Mouse (Mus musculus): Measurements from ENCODE around the gene Raver2. TPM values are rescaled to one million over a fixed set of nuclear protein-coding genes. Genes with fewer than 3 reads are reported as not detected.
"Not testable (repeated sequence)": the region's sequence is repeated elsewhere in the genome, so short reads cannot be mapped to it uniquely, and the experiment has no call there.

Gene Raver2
- total RNA-seq, 1 experiment from 2014 or later, result 2.1 TPM

- ATAC-seq (ENCODE audit: extremely low read depth, insufficient number of reproducible peaks, low FRiP score, poor library complexity, severe bottlenecking), result no peak
Measured at GRCm38 (mm10) chr4:101087721-101088120, 18.9 kb downstream of the Raver2 start.

GRCm38 (mm10) chr4:101090630-101091029 is 21.8 kb downstream of the Raver2 start:
- ATAC-seq (ENCODE audit: extremely low read depth, insufficient number of reproducible peaks, low FRiP score, poor library complexity, severe bottlenecking), result not testable (repeated sequence)

- no peak for ATAC-seq (ENCODE audit: extremely low read depth, insufficient number of reproducible peaks, low FRiP score, poor library complexity, severe bottlenecking)
Measured at GRCm38 (mm10) chr4:101093292-101093691, 24.5 kb downstream of the Raver2 start.

- no peak for ATAC-seq (ENCODE audit: extremely low read depth, insufficient number of reproducible peaks, low FRiP score, poor library complexity, severe bottlenecking)
Measured at GRCm38 (mm10) chr4:101107122-101107521, 38.3 kb downstream of the Raver2 start.

- ATAC-seq (ENCODE audit: extremely low read depth, insufficient number of reproducible peaks, low FRiP score, poor library complexity, severe bottlenecking), result no peak
Measured at GRCm38 (mm10) chr4:101121002-101121401, 52.2 kb downstream of the Raver2 start.

GRCm38 (mm10) chr4:101135013-101135412 is 66.2 kb downstream of the Raver2 start:
- ATAC-seq (ENCODE audit: extremely low read depth, insufficient number of reproducible peaks, low FRiP score, poor library complexity, severe bottlenecking), result no peak

GRCm38 (mm10) chr4:101135909-101136308 is 67.1 kb downstream of the Raver2 start:
- ATAC-seq (ENCODE audit: extremely low read depth, insufficient number of reproducible peaks, low FRiP score, poor library complexity, severe bottlenecking), result no peak

- ATAC-seq (ENCODE audit: extremely low read depth, insufficient number of reproducible peaks, low FRiP score, poor library complexity, severe bottlenecking), result no peak
Measured at GRCm38 (mm10) chr4:101137975-101138374, 69.2 kb downstream of the Raver2 start.

GRCm38 (mm10) chr4:101141768-101142167 is 73.0 kb downstream of the Raver2 start:
- no peak for ATAC-seq (ENCODE audit: extremely low read depth, insufficient number of reproducible peaks, low FRiP score, poor library complexity, severe bottlenecking)

- no peak for ATAC-seq (ENCODE audit: extremely low read depth, insufficient number of reproducible peaks, low FRiP score, poor library complexity, severe bottlenecking)
Measured at GRCm38 (mm10) chr4:101143901-101144300, 75.1 kb downstream of the Raver2 start.

GRCm38 (mm10) chr4:101144361-101144760 is 75.6 kb downstream of the Raver2 start:
- ATAC-seq (ENCODE audit: extremely low read depth, insufficient number of reproducible peaks, low FRiP score, poor library complexity, severe bottlenecking), result no peak

GRCm38 (mm10) chr4:101144790-101145189 is 76.0 kb downstream of the Raver2 start:
- ATAC-seq (ENCODE audit: extremely low read depth, insufficient number of reproducible peaks, low FRiP score, poor library complexity, severe bottlenecking), result no peak

GRCm38 (mm10) chr4:101146047-101146745 is 77.4 kb downstream of the Raver2 start:
- ATAC-seq (ENCODE audit: extremely low read depth, insufficient number of reproducible peaks, low FRiP score, poor library complexity, severe bottlenecking), result peak; percentile 63; the same call in 1 of the 2 replicates

GRCm38 (mm10) chr4:101146891-101147655 is 78.3 kb downstream of the Raver2 start:
- ATAC-seq (ENCODE audit: extremely low read depth, insufficient number of reproducible peaks, low FRiP score, poor library complexity, severe bottlenecking), result no peak

- no peak for ATAC-seq (ENCODE audit: extremely low read depth, insufficient number of reproducible peaks, low FRiP score, poor library complexity, severe bottlenecking)
Measured at GRCm38 (mm10) chr4:101155541-101155940, 86.8 kb downstream of the Raver2 start.

GRCm38 (mm10) chr4:101157476-101157875 is 88.7 kb downstream of the Raver2 start:
- no peak for ATAC-seq (ENCODE audit: extremely low read depth, insufficient number of reproducible peaks, low FRiP score, poor library complexity, severe bottlenecking)

GRCm38 (mm10) chr4:101158282-101158681 is 89.5 kb downstream of the Raver2 start:
- ATAC-seq (ENCODE audit: extremely low read depth, insufficient number of reproducible peaks, low FRiP score, poor library complexity, severe bottlenecking), result no peak

GRCm38 (mm10) chr4:101159191-101159764 is 90.5 kb downstream of the Raver2 start:
- ATAC-seq (ENCODE audit: extremely low read depth, insufficient number of reproducible peaks, low FRiP score, poor library complexity, severe bottlenecking), result no peak

GRCm38 (mm10) chr4:101160821-101161220 is 92.0 kb downstream of the Raver2 start:
- no peak for ATAC-seq (ENCODE audit: extremely low read depth, insufficient number of reproducible peaks, low FRiP score, poor library complexity, severe bottlenecking)

- no peak for ATAC-seq (ENCODE audit: extremely low read depth, insufficient number of reproducible peaks, low FRiP score, poor library complexity, severe bottlenecking)
Measured at GRCm38 (mm10) chr4:101164189-101164588, 95.4 kb downstream of the Raver2 start.
